Mouse (Mus musculus): ENCODE measurements around the gene AI413582. TPM values are rescaled to one million over a fixed set of nuclear protein-coding genes. Genes with fewer than 3 reads are reported as not detected.

The AI413582 gene
- polyA plus RNA-seq, 1 experiment: 120 TPM

DNA sequence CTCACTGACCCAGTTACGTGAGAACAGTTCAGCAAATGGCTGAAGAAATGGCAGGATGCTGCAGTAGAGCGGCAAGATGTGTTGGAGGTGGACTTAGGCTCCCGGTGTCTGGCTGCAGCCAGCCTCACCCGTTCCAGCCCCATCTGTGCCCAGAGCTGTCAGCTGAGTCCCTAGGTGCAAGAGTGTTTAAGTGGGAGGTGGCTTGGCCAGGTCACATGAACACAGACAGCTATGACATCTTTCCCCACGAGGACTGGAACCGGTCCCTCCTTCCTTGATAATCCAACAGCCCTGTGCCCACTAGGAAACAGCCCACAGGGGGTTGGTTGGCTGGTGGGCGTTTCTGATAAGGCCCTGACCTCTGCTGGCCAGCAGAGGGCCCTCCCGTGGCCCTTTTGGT, 37.5 kb downstream of the AI413582 start:
- Histone ChIP-seq H3K4me3 (ENCODE audit: control insufficient read depth, insufficient read depth, low read length) (no peak overlapping the region), H3K36me3 (ENCODE audit: control insufficient read depth, insufficient read depth, low read length) (no peaks in the 10 kb centered on the region), H3K27me3 (ENCODE audit: control insufficient read depth, insufficient read depth, low read length) (no peaks in the 10 kb centered on the region), H3K27ac (ENCODE audit: control insufficient read depth, insufficient read depth, low read length) (no peak overlapping the region), H3K4me1 (replicated peaks; ENCODE audit: control insufficient read depth, insufficient read depth, low read length) (no peaks in the 10 kb centered on the region)
- 77% methylated on average over 8 of the region's 8 CpGs for WGBS
- no peak for DNase-seq
- TF ChIP-seq CTCF (IDR thresholded peaks at IDR 0.05; ENCODE audit: borderline replicate concordance, control insufficient read depth, extremely low read depth, insufficient read depth, low read length, poor library complexity) (no peak), POLR2A (IDR thresholded peaks at IDR 0.05; ENCODE audit: control insufficient read depth, extremely low read depth, insufficient read depth, low read length, poor library complexity) (no peak)

DNA sequence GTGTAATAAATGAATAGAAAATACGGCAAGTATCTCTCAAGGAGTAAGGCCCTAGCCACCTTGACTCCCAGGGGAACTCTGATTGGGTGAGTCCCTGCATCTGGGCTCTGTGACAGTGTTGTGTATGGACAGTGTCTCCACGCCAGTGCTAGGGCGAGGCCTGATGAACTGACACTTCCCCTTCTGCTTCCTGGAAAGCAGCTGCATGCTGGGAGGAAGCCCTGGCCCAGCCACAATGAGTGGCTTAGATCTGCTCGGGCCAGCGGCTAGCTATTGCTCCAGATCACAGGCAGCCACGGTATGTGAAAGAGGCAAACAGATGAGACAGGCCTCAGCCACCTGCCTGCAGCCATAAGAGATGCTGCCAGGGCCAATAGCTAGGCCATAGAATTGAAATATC, 38.4 kb downstream of the AI413582 start:
- Histone ChIP-seq H3K36me3 (ENCODE audit: control insufficient read depth, insufficient read depth, low read length) (no peaks in the 10 kb centered on the region), H3K4me1 (replicated peaks; ENCODE audit: control insufficient read depth, insufficient read depth, low read length) (no peaks in the 10 kb centered on the region), H3K27me3 (ENCODE audit: control insufficient read depth, insufficient read depth, low read length) (no peaks in the 10 kb centered on the region), H3K27ac (ENCODE audit: control insufficient read depth, insufficient read depth, low read length) (no peak overlapping the region), H3K4me3 (ENCODE audit: control insufficient read depth, insufficient read depth, low read length) (no peak overlapping the region)
- 46% methylated on average over 6 of the region's 6 CpGs for WGBS
- no peak for DNase-seq
- TF ChIP-seq CTCF (IDR thresholded peaks at IDR 0.05; ENCODE audit: borderline replicate concordance, control insufficient read depth, extremely low read depth, insufficient read depth, low read length, poor library complexity): no peak
- TF ChIP-seq POLR2A (IDR thresholded peaks at IDR 0.05; ENCODE audit: control insufficient read depth, extremely low read depth, insufficient read depth, low read length, poor library complexity): no peak

DNA sequence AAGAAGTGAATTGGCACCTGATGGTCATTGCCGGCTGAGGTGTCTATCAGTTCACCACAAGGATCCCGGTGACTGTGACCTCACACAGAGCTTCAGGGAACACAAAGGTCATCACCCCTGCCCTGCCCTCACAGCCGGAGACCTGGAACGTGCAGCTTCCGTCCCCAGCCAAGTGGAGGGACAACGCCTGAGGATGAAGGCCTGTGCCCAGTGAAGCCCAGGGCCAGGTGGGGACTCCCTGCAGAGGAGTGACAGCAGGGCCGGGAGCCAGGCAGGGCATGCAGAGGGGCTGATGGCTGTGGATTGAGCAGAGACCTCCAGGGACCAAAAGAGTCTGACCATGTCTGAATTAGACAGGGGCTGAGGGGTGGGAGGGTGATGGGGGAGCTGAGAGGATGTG, 42.4 kb downstream of the AI413582 start:
- no peak overlapping the region for H3K4me3 ChIP-seq (ENCODE audit: control insufficient read depth, insufficient read depth, low read length)
- H3K27ac ChIP-seq (ENCODE audit: control insufficient read depth, insufficient read depth, low read length): no peak overlapping the region
- no peaks in the 10 kb centered on the region for H3K4me1 ChIP-seq (replicated peaks; ENCODE audit: control insufficient read depth, insufficient read depth, low read length)
- no peaks in the 10 kb centered on the region for H3K36me3 ChIP-seq (ENCODE audit: control insufficient read depth, insufficient read depth, low read length)
- TF ChIP-seq POLR2A (IDR thresholded peaks at IDR 0.05; ENCODE audit: control insufficient read depth, extremely low read depth, insufficient read depth, low read length, poor library complexity) (no peak), CTCF (IDR thresholded peaks at IDR 0.05; ENCODE audit: borderline replicate concordance, control insufficient read depth, extremely low read depth, insufficient read depth, low read length, poor library complexity) (no peak)
- 95% methylated on average over 7 of the region's 7 CpGs for WGBS
- DNase-seq: no peak
- no peaks in the 10 kb centered on the region for H3K27me3 ChIP-seq (ENCODE audit: control insufficient read depth, insufficient read depth, low read length)

DNA sequence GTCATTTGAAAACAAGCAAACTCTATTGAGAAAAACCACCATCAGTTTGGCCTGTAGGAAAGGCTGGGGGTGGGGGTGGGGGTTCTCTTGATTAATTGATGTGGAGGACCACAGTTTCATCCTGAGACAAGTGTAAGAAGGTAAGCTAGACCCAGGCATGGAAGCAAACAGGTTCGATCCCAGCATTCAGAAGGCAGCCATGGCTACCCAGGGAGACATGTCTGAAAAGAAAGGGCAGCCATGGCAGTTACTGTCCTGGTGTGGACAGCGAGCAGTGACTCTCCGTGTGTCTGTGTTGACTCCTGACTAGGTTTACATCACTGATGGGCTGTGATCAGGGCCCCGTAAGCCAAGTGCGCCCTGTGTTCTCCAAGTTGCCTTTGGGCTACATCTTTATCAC, 44.3 kb downstream of the AI413582 start, which contains the start of gene Grm4:
TSS of gene Grm4 (minus strand) at position 101 of the 400 bp plus-strand sequence.
- Histone ChIP-seq H3K36me3 (ENCODE audit: control insufficient read depth, insufficient read depth, low read length) (no peaks in the 10 kb centered on the region), H3K4me1 (replicated peaks; ENCODE audit: control insufficient read depth, insufficient read depth, low read length) (no peaks in the 10 kb centered on the region), H3K27me3 (ENCODE audit: control insufficient read depth, insufficient read depth, low read length) (no peaks in the 10 kb centered on the region), H3K4me3 (ENCODE audit: control insufficient read depth, insufficient read depth, low read length) (no peak within 1 kb of the TSS), H3K27ac (ENCODE audit: control insufficient read depth, insufficient read depth, low read length) (no peak within 1 kb of the TSS)
- no peak for DNase-seq
- WGBS: 92% methylated on average over 5 of the region's 5 CpGs
- TF ChIP-seq POLR2A (IDR thresholded peaks at IDR 0.05; ENCODE audit: control insufficient read depth, extremely low read depth, insufficient read depth, low read length, poor library complexity) (no peak), CTCF (IDR thresholded peaks at IDR 0.05; ENCODE audit: borderline replicate concordance, control insufficient read depth, extremely low read depth, insufficient read depth, low read length, poor library complexity) (no peak)

DNA sequence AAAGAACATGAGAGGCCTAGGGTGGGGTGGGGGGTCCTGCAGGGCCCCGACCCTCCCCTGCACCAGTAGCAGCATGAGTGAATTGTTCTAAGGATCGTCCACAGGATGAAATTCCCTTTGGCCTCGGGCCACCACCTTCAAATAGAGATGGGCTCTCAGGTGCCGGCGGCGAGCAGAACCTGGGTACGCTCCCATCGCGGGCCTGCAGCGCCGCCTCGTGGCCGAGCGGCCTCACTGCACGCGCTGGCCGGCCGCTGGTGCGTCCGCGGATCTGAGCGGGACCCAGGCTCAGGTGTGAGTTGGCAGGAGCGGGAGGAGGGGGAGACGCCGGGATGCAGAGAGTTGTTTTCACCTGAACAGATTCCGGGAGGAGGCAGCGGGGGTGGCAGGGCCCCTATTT, 45.0 kb downstream of the AI413582 start:
- Histone ChIP-seq H3K36me3 (ENCODE audit: control insufficient read depth, insufficient read depth, low read length) (no peaks in the 10 kb centered on the region), H3K4me1 (replicated peaks; ENCODE audit: control insufficient read depth, insufficient read depth, low read length) (no peaks in the 10 kb centered on the region), H3K27ac (ENCODE audit: control insufficient read depth, insufficient read depth, low read length) (no peak overlapping the region), H3K27me3 (ENCODE audit: control insufficient read depth, insufficient read depth, low read length) (no peaks in the 10 kb centered on the region), H3K4me3 (ENCODE audit: control insufficient read depth, insufficient read depth, low read length) (no peak overlapping the region)
- DNase-seq: peak; percentile 50
- 1% methylated on average over 27 of the region's 27 CpGs for WGBS
- TF ChIP-seq POLR2A (IDR thresholded peaks at IDR 0.05; ENCODE audit: control insufficient read depth, extremely low read depth, insufficient read depth, low read length, poor library complexity) (no peak), CTCF (IDR thresholded peaks at IDR 0.05; ENCODE audit: borderline replicate concordance, control insufficient read depth, extremely low read depth, insufficient read depth, low read length, poor library complexity) (peak; percentile 99)

DNA sequence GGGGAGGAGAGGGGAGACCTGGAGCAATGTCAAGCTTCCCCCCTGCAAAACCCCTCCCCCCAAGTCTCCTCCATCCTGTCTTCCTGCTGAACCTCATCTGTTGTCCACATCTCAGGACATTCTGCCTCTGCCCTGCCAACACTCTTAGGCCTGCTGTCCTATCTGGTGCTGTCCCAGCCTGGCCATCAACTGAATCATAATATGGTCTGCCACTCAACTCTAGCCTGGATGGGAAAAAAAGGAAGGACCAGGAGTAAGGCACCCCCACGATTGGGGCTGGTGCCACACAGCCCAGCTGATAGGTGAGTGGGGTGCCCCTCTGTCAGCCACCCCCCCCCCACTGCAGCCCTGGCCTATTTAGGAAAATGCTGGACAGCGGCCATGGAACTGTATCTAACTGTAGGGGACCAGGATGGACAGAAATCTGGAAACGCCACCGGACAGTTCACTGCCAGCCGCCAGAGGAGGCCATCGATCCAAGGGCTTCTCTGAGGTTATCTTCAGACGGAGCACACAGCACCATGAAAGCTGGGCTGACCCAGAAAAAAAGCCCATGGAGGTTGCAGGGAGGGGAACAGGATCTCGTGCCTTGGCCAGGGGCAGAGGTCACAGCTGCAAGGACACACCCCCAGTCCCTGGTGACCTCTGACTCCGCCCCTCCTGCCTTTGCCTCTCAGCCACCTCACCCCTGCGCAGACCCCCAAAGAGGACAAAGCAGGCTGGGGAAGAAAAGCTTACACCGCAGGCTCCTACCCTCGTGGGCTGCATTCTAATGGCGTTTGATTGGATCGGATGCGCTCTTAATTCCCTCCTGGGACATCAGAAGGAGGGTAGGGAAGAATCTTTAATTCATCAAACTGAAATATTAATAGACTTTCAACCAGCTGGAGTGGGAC, 46.6 kb downstream of the AI413582 start:
- H3K27me3 ChIP-seq (ENCODE audit: control insufficient read depth, insufficient read depth, low read length): no peaks in the 10 kb centered on the region
- no peak for DNase-seq
- H3K4me3 ChIP-seq (ENCODE audit: control insufficient read depth, insufficient read depth, low read length): no peak overlapping the region
- H3K36me3 ChIP-seq (ENCODE audit: control insufficient read depth, insufficient read depth, low read length): no peaks in the 10 kb centered on the region
- TF ChIP-seq CTCF (IDR thresholded peaks at IDR 0.05; ENCODE audit: borderline replicate concordance, control insufficient read depth, extremely low read depth, insufficient read depth, low read length, poor library complexity) (no peak), POLR2A (IDR thresholded peaks at IDR 0.05; ENCODE audit: control insufficient read depth, extremely low read depth, insufficient read depth, low read length, poor library complexity) (no peak)
- peaks cover under 1% of the 10 kb centered on the region for H3K4me1 ChIP-seq (replicated peaks; ENCODE audit: control insufficient read depth, insufficient read depth, low read length)
- WGBS: 89% methylated on average over 15 of the region's 15 CpGs
- H3K27ac ChIP-seq (ENCODE audit: control insufficient read depth, insufficient read depth, low read length): no peak overlapping the region
